Mouse (Mus musculus): ENCODE measurements at regions not wholly inside any gene's neighbourhood (a gene's known extent, or its start where the extent isn't known, plus 50 kb on each side); places are given as distances from the start of the nearest gene placed in this dataset.

DNA sequence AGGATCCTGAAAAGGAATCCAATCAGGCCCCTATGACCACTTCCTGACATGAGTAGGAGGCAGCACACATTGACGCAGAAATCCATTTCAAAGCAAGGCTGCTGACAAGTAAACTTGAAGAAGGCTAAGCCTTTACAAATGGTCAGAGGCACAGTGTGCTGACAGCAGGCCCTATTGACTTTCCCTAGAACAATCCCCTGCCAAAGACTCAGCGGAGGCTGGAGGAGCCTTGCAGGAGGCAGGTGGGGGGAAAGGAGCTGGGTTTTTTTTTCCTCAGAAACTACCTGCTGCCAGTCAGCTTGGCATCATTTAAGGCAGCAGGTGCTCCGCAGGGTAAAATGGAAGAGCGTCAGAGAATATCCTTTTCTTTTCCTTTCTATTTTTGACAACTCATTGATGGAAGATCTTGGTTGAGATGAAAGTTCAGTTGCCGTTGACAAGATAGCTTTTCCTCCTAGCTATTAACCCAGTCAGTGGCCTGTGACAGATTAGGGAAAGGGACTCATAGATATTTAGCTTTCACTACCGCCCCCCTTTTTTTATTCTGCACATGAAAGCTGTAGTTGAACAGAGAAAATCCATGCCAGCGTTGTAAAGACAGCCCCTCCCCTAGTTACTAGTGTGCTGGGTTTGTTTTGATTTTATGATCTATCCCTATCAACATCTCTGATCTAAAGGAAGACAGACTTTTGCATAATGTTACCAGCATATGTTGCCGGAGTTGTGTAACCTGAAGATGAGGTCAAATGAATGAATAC is 210.6 kb downstream of the Csnka2ip start:
- DNase-seq: no peak

DNA sequence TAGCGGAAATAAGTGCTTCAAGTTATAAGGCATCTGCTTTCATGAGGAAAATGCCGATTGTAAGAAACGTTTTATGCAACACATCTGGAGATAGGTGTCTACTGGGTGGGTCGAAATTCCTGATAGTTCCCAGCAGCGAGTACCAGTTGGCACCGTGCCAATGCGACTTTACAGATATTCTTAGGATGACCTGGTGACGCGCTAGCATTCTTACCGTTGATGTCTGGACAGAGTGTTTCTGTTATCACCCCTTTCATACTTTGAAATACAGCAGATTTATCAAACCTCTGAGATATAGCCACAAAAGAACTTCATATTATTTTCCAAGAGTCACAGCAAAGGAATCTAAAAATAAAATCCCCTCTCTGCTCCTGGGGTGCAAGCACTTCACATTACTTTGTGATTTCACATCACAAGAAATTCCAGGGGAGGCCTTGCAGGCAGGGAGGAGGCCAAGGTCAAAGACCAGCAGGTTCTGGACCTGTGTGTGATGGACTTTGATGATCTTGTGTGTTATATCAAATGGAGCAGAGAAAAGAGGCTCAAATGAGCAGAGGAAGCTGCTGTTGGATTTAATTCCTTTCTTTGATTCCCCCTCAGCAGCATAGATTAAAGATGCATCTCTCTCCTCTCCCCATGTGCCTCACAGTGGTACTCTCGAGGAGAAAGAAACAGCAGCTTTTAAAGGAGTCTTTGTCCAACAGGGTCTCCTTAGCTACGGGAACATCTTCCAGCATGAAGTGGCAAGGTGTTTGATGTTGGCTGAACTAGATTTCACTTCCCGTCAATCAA is 233.4 kb downstream of the Csnka2ip start:
- DNase-seq: no peak

DNA sequence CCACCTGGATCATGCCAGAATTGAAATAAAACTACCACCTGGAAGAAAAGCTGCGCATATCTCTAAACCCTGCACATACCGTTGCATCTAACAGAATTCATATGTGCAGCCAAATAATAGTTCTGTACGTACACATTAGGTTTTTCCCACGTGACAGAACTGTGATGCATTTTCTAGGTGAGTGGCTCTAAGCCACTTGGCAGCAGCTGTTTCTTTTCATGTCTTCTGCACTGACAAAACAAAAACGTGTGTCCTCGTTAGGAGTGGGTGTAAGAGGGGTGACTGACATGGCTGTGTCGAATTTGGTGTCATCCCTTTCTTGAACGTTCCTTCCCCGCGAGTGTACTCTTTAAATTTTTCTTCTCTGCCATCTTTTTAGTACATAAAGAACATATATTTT is 254.3 kb downstream of the Csnka2ip start:
- DNase-seq: no peak

DNA sequence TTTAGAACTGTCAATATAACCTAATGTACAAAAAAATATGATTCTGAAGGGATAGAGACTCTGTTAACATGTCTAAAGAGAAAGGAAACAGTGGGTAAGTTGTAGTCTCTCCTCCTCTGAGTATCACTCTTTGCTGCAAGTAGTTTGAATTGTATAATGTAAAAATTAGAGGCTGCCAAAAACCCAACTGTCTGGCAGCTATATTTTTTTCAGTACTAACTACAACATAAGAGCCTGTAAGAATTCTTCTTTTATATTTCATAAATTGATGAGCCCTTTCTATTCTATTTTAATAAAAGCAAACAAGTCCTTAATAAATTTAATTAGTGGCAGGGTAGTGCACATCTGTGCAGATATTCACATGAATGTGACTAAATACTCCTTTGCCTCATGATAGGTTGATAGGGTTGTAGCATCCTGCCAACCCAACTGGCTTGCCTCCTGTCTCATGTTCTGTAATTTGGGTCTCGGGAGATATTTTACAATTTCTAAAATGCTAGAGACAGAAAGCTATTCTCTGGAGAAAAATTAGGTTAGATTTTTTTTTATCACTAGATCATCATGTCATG is 269.2 kb downstream of the Csnka2ip start:
- DNase-seq: peak; percentile 31 to 42

DNA sequence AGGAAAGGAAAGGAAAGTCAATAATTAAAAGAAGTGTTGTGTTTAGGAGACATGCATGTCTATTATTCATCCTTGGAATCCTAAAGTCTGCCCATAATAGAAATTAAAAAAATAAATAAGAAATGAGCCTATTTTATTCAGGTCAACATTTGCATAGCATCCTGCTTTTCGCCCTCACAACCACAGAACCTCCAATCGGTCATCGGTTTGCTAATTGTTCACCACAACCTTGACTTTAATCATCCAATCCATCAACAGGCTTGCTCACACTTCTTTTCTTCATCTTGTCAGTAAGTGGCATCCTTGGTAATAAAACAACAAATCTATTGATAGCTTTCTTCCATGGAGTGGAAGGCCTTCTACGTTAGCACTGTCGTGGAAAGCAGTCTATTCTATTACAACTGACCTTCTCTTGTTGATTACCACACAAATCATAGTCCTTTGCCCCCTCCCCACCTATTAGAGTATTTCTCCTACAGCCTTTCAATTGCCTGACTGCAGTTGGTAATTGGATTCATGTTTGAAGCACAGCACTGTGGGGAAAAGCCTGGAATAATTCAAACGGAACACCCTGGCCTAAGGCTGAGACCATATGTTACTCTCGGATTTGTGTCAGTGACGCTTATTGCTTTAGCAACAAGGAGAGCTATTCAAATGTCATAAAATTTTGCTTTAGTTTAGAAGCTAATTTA is 269.9 kb downstream of the Csnka2ip start:
- DNase-seq: peak; percentile 46 to 55

DNA sequence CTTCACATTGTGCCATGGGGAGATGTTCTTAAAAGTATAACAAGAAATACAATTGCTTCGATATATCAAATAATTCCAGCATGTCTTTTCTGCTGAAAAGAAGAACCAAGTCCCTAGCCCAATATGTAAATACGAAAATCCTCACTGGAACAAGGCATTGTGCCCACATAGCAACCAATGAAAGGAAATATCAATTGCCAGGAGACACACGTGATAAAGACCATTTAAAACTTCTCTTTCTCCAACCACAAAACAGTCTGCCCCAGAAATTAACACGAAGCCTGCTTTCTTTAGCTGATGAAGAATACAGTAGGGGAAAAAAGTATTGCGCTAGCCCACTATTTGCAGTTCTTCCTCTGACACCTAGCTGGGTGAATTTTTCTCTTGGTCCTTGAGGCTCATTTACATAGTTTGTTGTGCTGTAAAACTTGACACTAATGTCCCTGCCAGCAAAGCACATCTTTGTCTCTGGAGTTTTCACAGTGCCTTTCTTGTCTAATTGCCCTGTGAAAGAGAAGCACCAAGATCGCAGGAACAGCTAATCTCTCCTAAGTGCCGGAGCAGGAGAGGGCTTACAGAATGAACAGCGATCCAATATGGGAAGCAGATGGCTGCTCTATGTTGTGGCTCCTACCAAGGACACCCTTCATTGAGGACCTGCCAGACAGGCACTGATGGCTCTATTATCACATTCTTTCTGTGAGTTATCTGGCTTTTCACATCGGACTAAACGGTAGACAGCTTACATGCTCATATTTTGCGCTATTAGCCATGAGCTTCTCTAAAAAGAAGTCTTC is 272.7 kb downstream of the Csnka2ip start:
- no peak for DNase-seq

DNA sequence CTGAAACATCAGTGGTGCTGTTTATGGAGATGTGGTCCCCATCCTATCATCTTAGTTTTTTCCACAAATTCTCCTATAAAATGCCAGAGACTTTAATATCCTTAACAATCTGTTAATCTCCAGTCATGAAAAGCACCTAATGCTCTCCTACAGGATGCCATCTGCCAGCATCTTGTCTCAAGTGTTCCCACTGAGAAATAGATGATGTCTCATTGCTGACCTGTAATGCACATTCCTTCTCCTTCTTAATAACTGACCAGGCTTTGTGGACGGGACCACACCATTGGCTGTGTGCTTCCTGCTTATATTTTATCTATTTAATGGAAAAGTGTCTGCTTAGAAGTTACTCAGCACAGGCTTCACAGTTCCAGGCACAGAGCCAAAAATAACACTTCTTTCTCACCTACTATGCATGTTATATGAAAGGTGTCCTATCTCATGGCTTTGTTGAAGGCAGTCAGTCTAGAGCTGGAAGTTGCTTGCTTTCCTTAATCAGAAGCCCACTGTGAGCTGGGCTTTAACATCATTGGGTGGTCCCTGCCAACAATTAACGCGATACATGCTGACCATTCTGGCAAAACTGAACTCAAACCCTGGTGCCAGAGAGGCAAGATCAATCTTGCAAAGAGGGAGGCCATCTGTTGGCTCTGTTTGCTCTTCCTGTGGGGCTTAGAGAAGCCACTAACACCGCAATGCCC is 283.3 kb downstream of the Csnka2ip start:
- DNase-seq: no peak

DNA sequence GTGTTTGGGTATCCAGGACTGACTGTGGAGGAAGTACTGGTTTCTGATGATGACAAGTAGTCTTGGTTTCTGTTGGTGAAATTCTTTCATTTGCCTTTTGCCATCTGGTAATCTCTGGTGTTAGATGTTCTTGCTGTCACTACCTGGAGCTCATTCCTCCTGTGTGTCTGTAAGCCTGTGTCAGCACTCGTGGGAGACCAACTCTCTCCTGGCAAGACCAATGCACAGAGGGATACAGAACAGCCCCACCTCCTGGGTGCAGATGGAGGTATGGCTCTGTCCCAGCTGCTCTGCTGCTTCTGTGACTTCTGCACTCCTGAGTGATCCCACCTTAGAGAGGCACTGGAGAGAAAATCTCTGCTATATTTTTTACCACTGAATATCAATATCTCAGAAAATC is 285.4 kb downstream of the Csnka2ip start:
- no peak for DNase-seq

DNA sequence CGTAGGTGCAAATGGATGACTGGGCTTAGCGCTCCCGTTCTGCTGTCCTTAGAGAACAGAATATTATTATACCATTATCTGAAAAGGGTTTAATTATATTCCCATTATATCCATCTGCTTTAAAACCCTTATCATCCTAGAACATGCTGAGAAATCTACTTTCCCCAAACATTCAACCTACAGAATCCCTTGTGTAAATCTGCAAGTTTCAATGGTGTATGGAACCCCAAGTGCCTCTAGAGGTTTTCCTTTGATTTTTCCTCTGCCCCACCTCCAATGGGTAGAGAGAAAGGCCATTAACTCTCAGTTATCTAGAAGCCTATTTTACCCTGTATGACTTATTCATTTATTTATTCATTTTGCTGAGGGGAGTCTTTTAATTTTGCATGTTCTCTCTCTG is 308.7 kb downstream of the Csnka2ip start:
- no peak for DNase-seq

DNA sequence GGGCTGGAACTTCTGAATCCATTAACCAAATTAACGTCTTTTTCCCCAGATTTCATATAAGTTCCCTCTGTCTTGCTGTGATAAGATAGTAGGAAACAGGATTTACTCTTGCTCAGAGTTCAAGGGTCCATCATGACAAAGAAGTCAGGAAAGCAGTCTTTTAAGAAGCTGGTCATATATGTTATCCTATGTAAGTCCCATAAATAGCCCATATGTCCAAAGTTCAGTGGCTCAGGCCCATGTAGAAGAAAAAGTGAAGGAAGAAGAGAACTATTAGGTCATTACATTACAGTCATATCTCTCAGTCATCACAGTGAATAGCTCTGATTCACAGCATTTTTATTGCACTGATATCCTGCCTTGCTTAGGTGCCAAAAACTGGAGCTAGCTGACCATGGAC is 316.9 kb downstream of the Csnka2ip start:
- no peak for DNase-seq

DNA sequence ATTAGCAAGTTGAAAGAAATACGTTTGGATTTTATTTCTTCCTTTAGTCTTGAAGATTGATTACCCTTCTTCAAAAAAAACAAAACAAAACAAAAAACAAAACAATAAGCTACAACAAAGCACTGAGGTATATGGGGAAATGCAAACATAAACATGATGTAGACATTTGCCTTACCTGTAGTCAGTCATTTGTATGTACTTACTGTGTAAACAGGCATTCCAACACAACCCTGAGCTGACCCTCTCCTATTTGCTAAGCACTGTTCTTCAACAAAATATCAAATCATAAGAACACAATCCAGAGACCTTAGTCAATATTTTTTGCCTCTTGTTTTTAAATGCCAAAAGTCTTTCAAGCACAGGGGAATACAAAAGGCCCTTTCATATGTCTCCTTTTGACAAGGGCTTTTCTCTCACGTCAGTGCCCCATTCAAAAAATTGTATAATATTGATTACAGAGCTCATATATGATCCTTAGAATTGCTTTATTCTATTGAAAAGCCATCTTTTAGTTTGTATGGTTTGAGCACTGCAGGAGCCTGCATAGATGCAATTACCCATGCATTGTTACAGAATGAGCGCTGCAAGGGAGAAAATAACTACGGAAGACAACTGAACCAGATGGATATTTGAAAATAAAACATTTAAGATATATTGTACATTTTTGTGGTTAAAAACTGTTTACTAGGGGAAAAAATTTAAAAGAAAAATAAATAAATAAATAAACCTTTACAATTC is 326.2 kb downstream of the Csnka2ip start:
- DNase-seq: no peak

DNA sequence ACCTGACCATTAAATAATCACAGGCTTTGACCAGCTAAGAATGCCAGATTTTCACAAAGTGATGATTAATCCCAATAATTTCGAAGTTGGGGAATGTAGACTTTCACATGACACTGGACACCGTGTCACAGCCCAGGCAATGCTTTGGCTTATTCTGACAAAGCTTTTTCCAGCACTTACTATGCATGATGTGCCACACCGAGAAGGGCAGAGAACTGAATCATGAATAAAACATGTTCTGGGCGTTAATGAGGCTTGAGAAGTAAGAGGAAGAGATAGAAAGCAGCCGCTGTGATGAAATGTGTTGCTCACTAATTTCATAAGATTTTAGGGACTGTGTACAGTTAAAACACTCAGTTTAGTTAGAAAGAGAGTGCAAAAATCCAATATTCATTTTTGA is 326.8 kb downstream of the Csnka2ip start:
- no peak for DNase-seq

DNA sequence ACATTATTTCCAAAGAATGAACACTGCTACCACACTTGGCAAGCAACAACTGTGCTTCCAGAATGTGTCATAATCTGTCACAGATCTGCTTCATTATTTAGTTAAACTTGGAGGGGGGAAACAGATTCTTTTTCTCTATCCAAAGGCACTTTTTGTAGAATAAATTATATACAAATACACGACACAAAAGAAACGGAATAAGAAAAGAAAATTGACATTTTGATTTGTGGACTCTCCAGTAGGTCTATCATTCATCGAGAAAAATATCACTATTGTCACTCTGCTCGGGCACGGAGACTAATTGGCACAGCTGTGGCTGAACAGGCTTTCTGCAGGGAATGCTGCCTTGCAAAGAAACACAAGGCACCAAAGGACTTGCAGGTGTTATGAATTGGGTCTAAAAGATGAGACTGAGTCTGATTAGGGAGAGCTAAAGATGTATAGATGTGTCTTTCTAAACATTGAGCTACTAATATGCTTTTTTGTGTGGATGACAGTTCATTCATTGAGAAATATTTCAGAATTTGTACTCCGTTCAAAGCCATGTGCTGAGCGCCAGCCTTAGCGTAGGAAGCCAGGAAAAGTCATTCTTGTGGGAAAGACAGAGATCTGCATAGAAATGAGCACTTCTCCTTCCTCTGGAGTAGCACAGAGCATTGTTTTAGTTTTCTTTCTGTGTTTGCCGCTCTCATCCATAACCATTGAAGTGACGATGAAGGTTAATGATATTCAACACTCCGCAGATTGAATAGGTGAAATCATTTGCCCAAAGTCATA is 337.1 kb downstream of the Csnka2ip start:
- DNase-seq: peak; percentile 36 to 45

DNA sequence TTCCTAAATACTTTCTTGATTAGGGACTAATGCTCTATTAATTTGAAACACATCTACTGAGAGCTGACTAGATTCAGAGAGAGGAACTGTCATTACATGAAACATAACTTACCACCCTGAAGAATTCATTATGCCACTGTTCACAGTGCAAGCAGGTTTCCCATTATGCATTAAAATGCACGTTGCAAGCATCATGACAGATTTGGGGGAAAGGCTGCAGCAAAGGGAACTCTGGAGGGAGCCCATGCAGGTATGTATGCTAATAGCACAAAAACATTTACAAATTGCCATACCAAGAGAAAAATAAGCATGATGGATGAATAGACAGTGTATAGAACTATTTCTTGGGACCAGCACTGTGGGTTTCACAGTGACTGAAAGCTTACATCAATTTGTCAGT is 351.1 kb downstream of the Csnka2ip start:
- DNase-seq: no peak

DNA sequence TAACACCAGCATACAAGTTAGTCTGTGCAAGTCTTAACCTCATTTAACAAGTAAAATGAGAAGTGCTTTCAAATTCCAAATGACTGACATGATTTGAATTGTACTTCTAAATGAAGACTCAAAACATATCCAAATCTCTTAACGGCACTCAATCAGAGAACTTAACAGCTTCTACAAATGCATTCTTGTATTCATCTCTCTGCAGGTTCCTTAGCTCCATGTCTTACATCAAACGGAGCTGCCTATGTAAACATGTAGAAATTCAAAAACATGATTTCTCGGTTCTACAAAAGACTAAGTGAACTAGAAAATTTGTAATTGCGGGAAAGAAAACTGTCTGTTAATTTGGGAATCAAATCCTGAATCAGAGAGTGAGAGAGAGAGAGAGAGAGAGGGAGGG is 353.5 kb downstream of the Csnka2ip start:
- DNase-seq: no peak

DNA sequence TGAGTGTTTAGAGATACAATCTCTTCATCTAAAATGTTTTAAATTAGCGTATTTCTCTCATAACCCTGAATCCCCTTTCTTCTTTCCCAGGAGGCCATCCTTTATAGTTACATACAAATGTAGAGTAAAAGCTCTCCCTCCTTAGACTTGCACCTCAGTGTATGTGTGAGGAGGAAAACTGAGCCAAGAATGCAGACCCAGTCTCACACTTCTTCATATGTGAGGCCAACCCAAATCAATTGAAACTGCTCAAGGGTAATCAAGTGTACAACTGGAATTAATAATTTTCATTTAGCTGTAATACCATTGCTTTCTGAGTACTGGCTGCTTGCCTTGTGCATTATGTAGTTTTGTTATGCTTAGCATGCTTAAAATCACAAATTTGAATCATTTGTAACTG is 356.3 kb downstream of the Csnka2ip start:
- no peak for DNase-seq

DNA sequence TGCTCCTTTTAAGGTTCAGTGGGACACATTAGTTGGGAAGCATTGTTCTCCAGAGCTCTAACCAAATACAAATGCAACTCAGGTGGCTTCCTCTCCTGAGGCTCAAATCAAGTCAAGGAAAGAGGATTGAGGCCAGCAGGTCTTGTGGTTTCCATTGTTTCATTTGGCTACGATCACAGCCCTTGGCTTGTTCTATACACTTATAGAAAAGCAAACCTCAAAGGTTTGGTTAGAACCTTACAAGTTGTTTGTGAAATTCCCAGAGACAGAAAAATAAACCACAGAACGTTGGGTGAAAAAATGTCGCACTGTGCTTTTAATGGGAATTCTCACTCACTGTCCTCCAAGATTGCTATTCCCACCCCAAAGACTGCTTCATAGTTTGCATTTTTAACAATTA is 360.4 kb upstream of the Epha3 start:
- no peak for DNase-seq

DNA sequence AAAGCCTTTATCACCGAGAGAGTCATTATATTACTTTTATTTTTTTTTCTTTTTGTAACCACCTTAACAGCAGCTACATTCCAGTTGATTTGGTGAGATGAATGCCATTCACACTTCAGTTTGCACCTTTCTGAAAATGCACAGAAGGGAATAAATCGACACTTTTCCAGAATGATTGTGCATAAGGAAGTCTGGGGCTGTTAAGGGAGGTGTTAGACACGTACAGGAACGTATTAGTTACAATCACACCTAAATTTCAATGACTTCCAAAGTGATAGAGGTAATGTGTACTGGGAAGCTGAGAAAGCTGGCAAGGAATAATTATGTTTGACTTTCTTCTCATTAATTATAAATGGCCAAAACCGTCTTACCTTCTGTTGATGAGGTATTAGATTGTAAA is 352.7 kb upstream of the Epha3 start:
- no peak for DNase-seq

DNA sequence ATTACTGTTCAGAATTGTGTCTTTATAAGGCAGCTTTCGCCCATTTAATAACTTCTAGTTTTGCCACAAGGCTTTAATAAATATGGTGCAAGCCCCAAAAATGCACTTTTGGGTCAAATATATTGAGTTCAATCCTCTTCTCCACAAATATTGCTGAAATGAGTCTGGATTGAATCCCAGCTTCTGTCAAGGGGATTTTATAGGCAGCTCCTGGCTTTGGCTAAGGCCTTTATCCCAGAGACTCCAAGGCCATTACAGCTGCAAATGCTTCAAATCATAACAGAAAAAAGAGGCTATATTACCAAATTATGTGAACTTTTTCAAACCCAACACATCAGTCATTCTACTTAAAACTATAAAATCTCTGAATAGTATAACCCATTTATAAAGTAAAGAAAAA is 347.9 kb upstream of the Epha3 start:
- DNase-seq: no peak
